Mouse (Mus musculus) v-Abl transformed pro-B cells (cell line): ENCODE measurements around the gene Parp11.
"Not testable (repeated sequence)": the region's sequence is repeated elsewhere in the genome, so short reads cannot be mapped to it uniquely, and the experiment has no call there.

Experiments
- in situ Hi-C, 2 experiments: fragments of 400-800 bp; cut with MboI; formaldehyde crosslinking; loops; one replicate each; pipeline ENCODE4 v1.15.1; 2025; ENCODE audit not compliant: unreplicated experiment in 2 of 2

The Parp11 gene

GRCm38 (mm10) chr6:127492561-127492960 lies 45.9 kb downstream of the Parp11 start:
- in situ Hi-C loops: no loop called here

- in situ Hi-C loops: no loop called here
Measured at GRCm38 (mm10) chr6:127493750-127494149, 47.1 kb downstream of the Parp11 start.

- in situ Hi-C loops: no loop called here
Measured at GRCm38 (mm10) chr6:127494357-127494756, 47.7 kb downstream of the Parp11 start.

GRCm38 (mm10) chr6:127495251-127495650 lies 48.6 kb downstream of the Parp11 start:
- in situ Hi-C loops: no loop called here

GRCm38 (mm10) chr6:127495876-127496275 lies 49.2 kb downstream of the Parp11 start:
- in situ Hi-C loops: no loop called here

- in situ Hi-C loops: no loop called here
Measured at GRCm38 (mm10) chr6:127496841-127497656, 50.4 kb downstream of the Parp11 start.

- in situ Hi-C loops: no loop called here
Measured at GRCm38 (mm10) chr6:127500119-127500518, 53.5 kb downstream of the Parp11 start.

GRCm38 (mm10) chr6:127500806-127501205 lies 54.2 kb downstream of the Parp11 start:
- in situ Hi-C loops: no loop called here

GRCm38 (mm10) chr6:127502530-127502929 lies 55.9 kb downstream of the Parp11 start:
- in situ Hi-C loops: no loop called here

- in situ Hi-C loops: not testable (repeated sequence)
Measured at GRCm38 (mm10) chr6:127513776-127514175, 67.1 kb downstream of the Parp11 start.

- in situ Hi-C loops: no loop called here
Measured at GRCm38 (mm10) chr6:127521176-127521575, 74.5 kb downstream of the Parp11 start.

GRCm38 (mm10) chr6:127522326-127522725 lies 75.7 kb downstream of the Parp11 start:
- in situ Hi-C loops: no loop called here

GRCm38 (mm10) chr6:127524442-127524841 lies 77.8 kb downstream of the Parp11 start:
- in situ Hi-C loops: no loop called here

- in situ Hi-C loops: loop anchor here in 1 of 2 experiments (25.0 kb wide), 3 partner anchors 384 to 784 kb away; partner anchors contain the start of gene Tead4
Measured at GRCm38 (mm10) chr6:127528625-127529024, 82.0 kb downstream of the Parp11 start.

GRCm38 (mm10) chr6:127529451-127529850 lies 82.8 kb downstream of the Parp11 start:
- in situ Hi-C loops: loop anchor here in 1 of 2 experiments (25.0 kb wide), 3 partner anchors 383 to 783 kb away; partner anchors contain the start of gene Tead4

GRCm38 (mm10) chr6:127530206-127530605 lies 83.6 kb downstream of the Parp11 start:
- in situ Hi-C loops: loop anchor here in 1 of 2 experiments (25.0 kb wide), 3 partner anchors 382 to 782 kb away; partner anchors contain the start of gene Tead4

GRCm38 (mm10) chr6:127531412-127532205 lies 85.0 kb downstream of the Parp11 start:
- in situ Hi-C loops: loop anchor here in 1 of 2 experiments (25.0 kb wide), 3 partner anchors 381 to 781 kb away; partner anchors contain the start of gene Tead4

GRCm38 (mm10) chr6:127532304-127532703 lies 85.7 kb downstream of the Parp11 start:
- in situ Hi-C loops: loop anchor here in 1 of 2 experiments (25.0 kb wide), 3 partner anchors 380 to 780 kb away; partner anchors contain the start of gene Tead4

- in situ Hi-C loops: loop anchor here in 1 of 2 experiments (25.0 kb wide), 3 partner anchors 379 to 779 kb away; partner anchors contain the start of gene Tead4
Measured at GRCm38 (mm10) chr6:127533766-127534165, 87.1 kb downstream of the Parp11 start.

- in situ Hi-C loops: loop anchor here in 1 of 2 experiments (25.0 kb wide), 3 partner anchors 375 to 775 kb away; partner anchors contain the start of gene Tead4
Measured at GRCm38 (mm10) chr6:127537035-127537434, 90.4 kb downstream of the Parp11 start.

GRCm38 (mm10) chr6:127538118-127538517 lies 91.5 kb downstream of the Parp11 start:
- in situ Hi-C loops: loop anchor here in 1 of 2 experiments (25.0 kb wide), 3 partner anchors 374 to 774 kb away; partner anchors contain the start of gene Tead4
